Mouse (Mus musculus): ENCODE measurements at regions not wholly inside any gene's neighbourhood (a gene's known extent, or its start where the extent isn't known, plus 50 kb on each side); places are given as distances from the start of the nearest gene placed in this dataset.

GRCm38 (mm10) chr17:48592457-48592856 lies 137.8 kb downstream of the Unc5cl start:
- Histone ChIP-seq H3K4me3 (ENCODE audit: low read length) (no peak overlapping the region), H3K27me3 (ENCODE audit: insufficient read depth, low read length) (no peaks in the 10 kb centered on the region), H3K27ac (ENCODE audit: low read length) (no peak overlapping the region), H3K4me1 (ENCODE audit: insufficient read depth, low read length) (no peaks in the 10 kb centered on the region), H3K9ac (replicated peaks; ENCODE audit: low read length) (no peak overlapping the region), H3K4me2 (replicated peaks; ENCODE audit: low read depth, low read length) (no peak overlapping the region), H3K36me3 (ENCODE audit: insufficient read depth, low read length) (no peaks in the 10 kb centered on the region), H3K9me3 (ENCODE audit: low read length) (peaks cover 2% of the 10 kb centered on the region; the same call in 1 of the 2 replicates)
- ATAC-seq (ENCODE audit: low FRiP score, low TSS enrichment) = no peak
- WGBS = 67% methylated on average over 1 of the region's 1 CpGs

- peaks cover 2% of the 10 kb centered on the region; the same call in 1 of the 2 replicates for H3K9me3 ChIP-seq (ENCODE audit: low read length)
- H3K36me3 ChIP-seq (ENCODE audit: insufficient read depth, low read length) = no peaks in the 10 kb centered on the region
- H3K4me1 ChIP-seq (ENCODE audit: insufficient read depth, low read length) = no peaks in the 10 kb centered on the region
- no peak for ATAC-seq (ENCODE audit: low FRiP score, low TSS enrichment)
- H3K4me3 ChIP-seq (ENCODE audit: low read length) = no peak overlapping the region
- H3K9ac ChIP-seq (replicated peaks; ENCODE audit: low read length) = no peak overlapping the region
- H3K4me2 ChIP-seq (replicated peaks; ENCODE audit: low read depth, low read length) = no peak overlapping the region
- WGBS = 81% methylated on average over 10 of the region's 10 CpGs
- no peaks in the 10 kb centered on the region for H3K27me3 ChIP-seq (ENCODE audit: insufficient read depth, low read length)
- no peak overlapping the region for H3K27ac ChIP-seq (ENCODE audit: low read length)
Measured at GRCm38 (mm10) chr17:48595418-48595963, 140.8 kb downstream of the Unc5cl start.

- Histone ChIP-seq H3K4me1 (ENCODE audit: insufficient read depth, low read length) (no peaks in the 10 kb centered on the region), H3K9ac (replicated peaks; ENCODE audit: low read length) (no peak overlapping the region), H3K27me3 (ENCODE audit: insufficient read depth, low read length) (no peaks in the 10 kb centered on the region), H3K36me3 (ENCODE audit: insufficient read depth, low read length) (no peaks in the 10 kb centered on the region), H3K9me3 (ENCODE audit: low read length) (peaks cover 2% of the 10 kb centered on the region; the same call in 1 of the 2 replicates), H3K4me3 (ENCODE audit: low read length) (no peak overlapping the region), H3K27ac (ENCODE audit: low read length) (no peak overlapping the region), H3K4me2 (replicated peaks; ENCODE audit: low read depth, low read length) (no peak overlapping the region)
- WGBS = 83% methylated on average over 3 of the region's 3 CpGs
- ATAC-seq (ENCODE audit: low FRiP score, low TSS enrichment) = no peak
Measured at GRCm38 (mm10) chr17:48596406-48596805, 141.7 kb downstream of the Unc5cl start.

DNA sequence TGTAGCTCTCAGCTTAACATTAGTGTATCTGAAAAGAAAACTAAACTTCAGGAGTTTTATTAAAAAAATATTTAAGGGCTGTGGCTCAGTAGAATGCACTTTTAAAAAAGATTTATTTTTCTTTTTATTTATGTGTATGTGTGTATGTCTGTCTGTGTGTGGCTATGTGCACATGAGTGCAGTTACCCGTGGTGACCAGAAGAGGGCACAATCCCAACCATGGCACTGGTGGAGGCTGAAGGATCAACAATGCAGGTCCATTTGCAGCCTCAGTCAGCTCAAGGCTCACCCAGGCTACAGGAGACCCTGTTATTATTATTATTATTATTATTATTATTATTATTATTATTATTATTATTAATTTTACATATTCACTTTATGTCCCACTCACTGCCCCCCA lies 142.6 kb downstream of the Unc5cl start:
- ATAC-seq (ENCODE audit: low FRiP score, low TSS enrichment) = no peak
- Histone ChIP-seq H3K4me3 (ENCODE audit: low read length) (no peak overlapping the region), H3K4me2 (replicated peaks; ENCODE audit: low read depth, low read length) (no peak overlapping the region), H3K9ac (replicated peaks; ENCODE audit: low read length) (no peak overlapping the region), H3K27ac (ENCODE audit: low read length) (no peak overlapping the region), H3K9me3 (ENCODE audit: low read length) (peaks cover 2% of the 10 kb centered on the region; the same call in 1 of the 2 replicates), H3K4me1 (ENCODE audit: insufficient read depth, low read length) (no peaks in the 10 kb centered on the region), H3K36me3 (ENCODE audit: insufficient read depth, low read length) (no peaks in the 10 kb centered on the region), H3K27me3 (ENCODE audit: insufficient read depth, low read length) (no peaks in the 10 kb centered on the region)
- WGBS = 100% methylated on average over 1 of the region's 1 CpGs

GRCm38 (mm10) chr17:48598471-48599141 lies 143.9 kb downstream of the Unc5cl start:
- H3K4me3 ChIP-seq (ENCODE audit: low read length) = no peak overlapping the region
- no peak overlapping the region for H3K4me2 ChIP-seq (replicated peaks; ENCODE audit: low read depth, low read length)
- no peak for ATAC-seq (ENCODE audit: low FRiP score, low TSS enrichment)
- H3K9ac ChIP-seq (replicated peaks; ENCODE audit: low read length) = no peak overlapping the region
- no peaks in the 10 kb centered on the region for H3K27me3 ChIP-seq (ENCODE audit: insufficient read depth, low read length)
- no peaks in the 10 kb centered on the region for H3K4me1 ChIP-seq (ENCODE audit: insufficient read depth, low read length)
- H3K36me3 ChIP-seq (ENCODE audit: insufficient read depth, low read length) = no peaks in the 10 kb centered on the region
- H3K27ac ChIP-seq (ENCODE audit: low read length) = no peak overlapping the region
- peaks cover 2% of the 10 kb centered on the region; the same call in 1 of the 2 replicates for H3K9me3 ChIP-seq (ENCODE audit: low read length)
- 75% methylated on average over 16 of the region's 16 CpGs for WGBS

DNA sequence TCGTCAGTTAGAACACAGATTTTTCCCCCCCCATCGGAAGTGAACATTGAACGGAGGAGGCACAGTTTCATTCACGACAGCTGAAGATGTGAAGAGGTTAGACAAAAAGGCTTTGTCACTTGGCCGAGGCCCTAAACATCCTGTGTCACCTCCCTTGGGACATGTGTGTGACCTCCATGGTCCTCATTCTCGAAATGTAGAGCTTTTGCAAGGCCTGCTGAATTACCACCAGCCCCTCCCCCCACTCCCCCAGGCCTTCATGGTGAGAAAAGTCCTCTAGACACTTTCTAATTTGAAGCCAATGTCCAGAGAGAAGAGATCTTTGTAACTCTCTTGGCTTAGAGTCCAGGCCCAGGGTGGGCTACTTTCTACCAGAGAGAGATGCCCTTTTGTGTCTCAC lies 145.5 kb downstream of the Unc5cl start:
- H3K36me3 ChIP-seq (ENCODE audit: insufficient read depth, low read length) = no peaks in the 10 kb centered on the region
- H3K4me1 ChIP-seq (ENCODE audit: insufficient read depth, low read length) = no peaks in the 10 kb centered on the region
- no peaks in the 10 kb centered on the region; the same call in 1 of the 2 replicates for H3K9me3 ChIP-seq (ENCODE audit: low read length)
- no peak overlapping the region for H3K4me2 ChIP-seq (replicated peaks; ENCODE audit: low read depth, low read length)
- H3K27ac ChIP-seq (ENCODE audit: low read length) = no peak overlapping the region
- no peak for ATAC-seq (ENCODE audit: low FRiP score, low TSS enrichment)
- WGBS = 52% methylated on average over 6 of the region's 6 CpGs
- no peak overlapping the region for H3K4me3 ChIP-seq (ENCODE audit: low read length)
- no peaks in the 10 kb centered on the region for H3K27me3 ChIP-seq (ENCODE audit: insufficient read depth, low read length)
- no peak overlapping the region for H3K9ac ChIP-seq (replicated peaks; ENCODE audit: low read length)

DNA sequence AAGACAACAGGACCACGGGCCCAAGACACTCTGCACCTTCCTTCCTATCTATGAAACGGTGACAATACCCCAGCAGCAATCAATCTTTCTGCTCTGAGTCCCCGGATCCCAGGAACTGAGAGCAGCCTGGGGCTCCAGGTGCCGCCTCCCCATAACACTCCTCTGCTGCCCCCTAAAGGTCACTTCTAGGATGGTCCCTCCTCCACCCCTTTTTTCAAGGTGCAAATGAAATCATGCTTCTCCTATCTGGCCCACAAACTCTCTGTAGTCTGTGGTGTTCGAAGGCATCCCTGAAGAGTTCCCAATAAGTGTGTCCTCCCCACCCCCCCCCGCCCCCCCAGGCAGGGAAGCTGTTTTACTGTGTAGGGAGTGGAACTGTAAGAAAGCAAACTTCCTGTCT lies 147.9 kb downstream of the Unc5cl start:
- no peaks in the 10 kb centered on the region for H3K27me3 ChIP-seq (ENCODE audit: insufficient read depth, low read length)
- H3K9me3 ChIP-seq (ENCODE audit: low read length) = no peaks in the 10 kb centered on the region; the same call in 1 of the 2 replicates
- peak; percentile 62; the same call in 1 of the 2 replicates for ATAC-seq (ENCODE audit: low FRiP score, low TSS enrichment)
- H3K4me2 ChIP-seq (replicated peaks; ENCODE audit: low read depth, low read length) = no peak overlapping the region
- no peak overlapping the region for H3K9ac ChIP-seq (replicated peaks; ENCODE audit: low read length)
- 2% methylated on average over 6 of the region's 6 CpGs for WGBS
- H3K27ac ChIP-seq (ENCODE audit: low read length) = no peak overlapping the region
- H3K4me1 ChIP-seq (ENCODE audit: insufficient read depth, low read length) = no peaks in the 10 kb centered on the region
- H3K36me3 ChIP-seq (ENCODE audit: insufficient read depth, low read length) = no peaks in the 10 kb centered on the region
- no peak overlapping the region for H3K4me3 ChIP-seq (ENCODE audit: low read length)

DNA sequence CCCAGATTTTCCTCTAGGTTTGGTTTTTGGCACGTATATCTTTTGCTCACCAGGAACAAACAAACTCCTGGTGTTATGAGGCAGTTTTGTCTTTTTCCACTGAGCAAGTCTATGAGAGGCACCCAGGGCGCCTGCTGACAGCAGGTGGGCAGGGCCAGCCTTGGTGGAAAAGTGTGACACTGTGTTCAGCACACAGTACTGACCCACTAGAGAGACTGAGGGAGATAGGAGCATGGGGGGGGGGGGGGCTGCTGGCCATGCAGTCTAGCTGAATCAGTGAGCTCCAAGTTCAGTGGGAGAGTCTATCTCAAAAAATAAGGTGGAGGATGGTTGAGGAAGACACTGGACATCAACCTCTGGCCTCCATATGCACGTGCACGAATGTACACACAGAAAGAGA lies 152.1 kb downstream of the Unc5cl start:
- H3K9me3 ChIP-seq (ENCODE audit: low read length) = no peaks in the 10 kb centered on the region
- no peak overlapping the region for H3K27ac ChIP-seq (ENCODE audit: low read length)
- no peak overlapping the region for H3K4me3 ChIP-seq (ENCODE audit: low read length)
- no peak overlapping the region for H3K4me2 ChIP-seq (replicated peaks; ENCODE audit: low read depth, low read length)
- WGBS = 89% methylated on average over 4 of the region's 4 CpGs
- no peaks in the 10 kb centered on the region for H3K36me3 ChIP-seq (ENCODE audit: insufficient read depth, low read length)
- no peaks in the 10 kb centered on the region for H3K27me3 ChIP-seq (ENCODE audit: insufficient read depth, low read length)
- no peak overlapping the region for H3K9ac ChIP-seq (replicated peaks; ENCODE audit: low read length)
- ATAC-seq (ENCODE audit: low FRiP score, low TSS enrichment) = no peak
- no peaks in the 10 kb centered on the region for H3K4me1 ChIP-seq (ENCODE audit: insufficient read depth, low read length)

DNA sequence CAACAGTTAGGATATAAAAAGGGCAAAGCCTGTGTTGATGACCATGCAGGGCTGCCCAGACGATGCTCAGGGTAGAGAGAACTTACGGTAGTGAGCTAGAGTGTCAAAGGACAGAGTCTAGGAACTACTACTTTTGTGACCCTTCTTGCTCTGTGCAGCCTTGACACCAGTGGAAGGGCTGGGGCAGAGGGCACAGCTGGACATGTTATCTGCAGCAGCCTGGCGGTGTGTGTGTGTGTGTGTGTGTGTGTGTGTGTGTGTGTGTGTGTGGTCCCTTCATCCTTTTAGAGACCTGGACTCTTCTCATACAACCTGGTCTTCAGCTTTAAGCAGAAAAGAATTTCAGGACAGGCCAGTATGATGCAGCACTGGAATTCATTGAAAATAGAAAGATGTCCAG lies 153.6 kb downstream of the Unc5cl start:
- Histone ChIP-seq H3K36me3 (ENCODE audit: insufficient read depth, low read length) (no peaks in the 10 kb centered on the region), H3K4me1 (ENCODE audit: insufficient read depth, low read length) (no peaks in the 10 kb centered on the region), H3K27ac (ENCODE audit: low read length) (no peak overlapping the region), H3K4me2 (replicated peaks; ENCODE audit: low read depth, low read length) (no peak overlapping the region), H3K9me3 (ENCODE audit: low read length) (no peaks in the 10 kb centered on the region), H3K4me3 (ENCODE audit: low read length) (no peak overlapping the region), H3K9ac (replicated peaks; ENCODE audit: low read length) (no peak overlapping the region), H3K27me3 (ENCODE audit: insufficient read depth, low read length) (no peaks in the 10 kb centered on the region)
- 71% methylated on average over 3 of the region's 3 CpGs for WGBS
- ATAC-seq (ENCODE audit: low FRiP score, low TSS enrichment) = no peak

- Histone ChIP-seq H3K9ac (replicated peaks; ENCODE audit: low read length) (no peak overlapping the region), H3K9me3 (ENCODE audit: low read length) (no peaks in the 10 kb centered on the region; the same call in 1 of the 2 replicates), H3K36me3 (ENCODE audit: insufficient read depth, low read length) (no peaks in the 10 kb centered on the region), H3K27ac (ENCODE audit: low read length) (no peak overlapping the region), H3K27me3 (ENCODE audit: insufficient read depth, low read length) (no peaks in the 10 kb centered on the region), H3K4me2 (replicated peaks; ENCODE audit: low read depth, low read length) (no peak overlapping the region), H3K4me3 (ENCODE audit: low read length) (no peak overlapping the region), H3K4me1 (ENCODE audit: insufficient read depth, low read length) (no peaks in the 10 kb centered on the region)
- ATAC-seq (ENCODE audit: low FRiP score, low TSS enrichment) = no peak
- 75% methylated on average over 10 of the region's 10 CpGs for WGBS
Measured at GRCm38 (mm10) chr17:48610107-48610506, 155.4 kb downstream of the Unc5cl start.
